Mouse (Mus musculus) G1E (cell line): ENCODE measurements around the gene Lrp5.

Experiments used
- CTCF ChIP-seq: IDR thresholded peaks from 2 replicates; pipeline ENCODE4 v1.5.1; 2012; ENCODE audit warnings: low read depth, low read length, inconsistent platforms, mixed read lengths
- GATA1 ChIP-seq: IDR thresholded peaks from 2 replicates; pipeline ENCODE4 v1.6.1; 2012; ENCODE audit warnings: borderline replicate concordance, low read length, inconsistent platforms, mixed read lengths
- GATA2 ChIP-seq: IDR thresholded peaks from 2 replicates; pipeline ENCODE4 v1.6.1; 2012; ENCODE audit warnings: low read depth, low read length, inconsistent platforms, borderline replicate concordance
- TAL1 ChIP-seq: conservative IDR thresholded peaks from 2 replicates; pipeline ENCODE4 v1.6.1; 2012; ENCODE audit warnings: low read depth, low read length, inconsistent platforms, mixed read lengths

- TF ChIP-seq GATA1 = no peak
- TF ChIP-seq CTCF = no peak
- no peak for TF ChIP-seq TAL1
- no peak for TF ChIP-seq GATA2
These were observed 58.1 kb downstream of the Lrp5 start for GRCm38 (mm10) chr19:3628223-3628622.
